Mouse (Mus musculus): ENCODE data around the gene Itpripl2. TPM values are rescaled to one million over a fixed set of nuclear protein-coding genes. Genes with fewer than 3 reads are reported as not detected.
A peak's percentile ranks its signal among the peaks of the same experiment; 100 is the strongest.

The Itpripl2 gene
- polyA plus RNA-seq, 1 experiment from 2014 or later: 2.5 TPM

DNA sequence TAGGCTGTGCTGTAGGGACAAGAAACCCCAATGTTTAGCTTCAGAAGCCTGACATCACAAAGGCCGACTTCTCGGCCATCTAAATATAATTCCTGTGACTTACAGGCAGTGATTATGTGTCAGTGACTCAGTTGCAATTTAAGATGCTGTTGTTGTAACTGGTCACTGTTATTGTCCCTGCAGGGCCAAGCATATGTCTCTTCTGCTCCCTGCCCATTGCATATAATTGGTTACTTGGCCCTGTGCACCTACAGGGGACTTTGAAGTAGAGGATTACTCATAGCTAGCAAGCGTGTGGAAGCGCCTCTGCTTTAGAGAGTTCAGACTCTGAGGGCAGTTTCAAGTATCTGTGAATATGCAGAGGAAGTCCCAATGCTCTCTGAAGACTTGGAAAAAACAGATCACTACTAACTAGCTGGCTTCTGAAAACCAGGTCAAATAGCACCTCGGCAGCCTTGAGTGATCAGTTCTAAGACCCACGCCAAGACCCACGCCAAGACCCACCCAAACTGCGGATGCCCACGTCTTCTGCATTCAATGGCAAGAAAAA lies 11.5 kb downstream of the Itpripl2 start:
- peaks cover 10% of the 10 kb centered on the region; the same call in 1 of the 2 replicates for H3K4me1 ChIP-seq (ENCODE audit: control insufficient read depth, insufficient read depth, low read length)
- H3K27ac ChIP-seq (ENCODE audit: low read depth, low read length): no peak overlapping the region
- WGBS: 84% methylated on average over 9 of the region's 9 CpGs
- no peak for ATAC-seq (ENCODE audit: low FRiP score, low TSS enrichment)
- H3K9ac ChIP-seq (ENCODE audit: low read depth, low read length): no peak overlapping the region
- H3K27me3 ChIP-seq (ENCODE audit: control insufficient read depth, insufficient read depth, low read length): no peaks in the 10 kb centered on the region
- H3K4me2 ChIP-seq (replicated peaks; ENCODE audit: low read depth, low read length): no peak overlapping the region
- no peak overlapping the region for H3K4me3 ChIP-seq (ENCODE audit: low read length)
- no peaks in the 10 kb centered on the region for H3K9me3 ChIP-seq (ENCODE audit: control insufficient read depth, low read length)
- H3K36me3 ChIP-seq (ENCODE audit: control insufficient read depth, insufficient read depth, low read length): no peaks in the 10 kb centered on the region; the same call in 1 of the 2 replicates

DNA sequence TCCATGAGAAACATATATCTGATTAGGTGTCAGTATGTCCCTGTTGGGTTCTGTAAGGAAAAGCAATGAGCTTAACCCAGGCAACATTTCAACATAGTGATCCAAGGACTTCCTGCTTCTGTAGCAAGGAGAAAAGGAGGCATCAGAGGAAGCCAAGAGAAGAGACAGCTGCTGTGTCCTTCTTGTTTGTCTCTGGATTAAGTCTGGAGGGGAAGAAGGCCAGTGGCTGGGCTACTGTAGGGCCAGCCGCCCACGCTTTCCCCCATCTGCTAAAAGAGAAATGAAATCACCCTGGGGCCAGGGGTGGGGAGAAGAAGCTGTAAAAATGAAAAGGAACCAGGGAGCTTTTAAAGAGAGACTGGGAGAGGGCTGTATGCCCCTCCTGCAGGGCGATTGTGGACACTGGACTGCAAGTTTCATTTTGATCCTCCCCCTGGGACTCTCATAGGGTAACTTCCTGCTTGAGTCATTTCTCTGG lies 12.9 kb downstream of the Itpripl2 start:
- Histone ChIP-seq H3K4me1 (ENCODE audit: control insufficient read depth, insufficient read depth, low read length) (peaks cover 10% of the 10 kb centered on the region; the same call in 1 of the 2 replicates), H3K36me3 (ENCODE audit: control insufficient read depth, insufficient read depth, low read length) (no peaks in the 10 kb centered on the region), H3K27me3 (ENCODE audit: control insufficient read depth, insufficient read depth, low read length) (no peaks in the 10 kb centered on the region), H3K9ac (ENCODE audit: low read depth, low read length) (no peak overlapping the region), H3K9me3 (ENCODE audit: control insufficient read depth, low read length) (no peaks in the 10 kb centered on the region), H3K4me3 (ENCODE audit: low read length) (no peak overlapping the region), H3K4me2 (replicated peaks; ENCODE audit: low read depth, low read length) (no peak overlapping the region), H3K27ac (ENCODE audit: low read depth, low read length) (peak overlapping the region; percentile 48; the same call in 1 of the 2 replicates)
- WGBS: 19% methylated on average over 3 of the region's 3 CpGs
- peak; percentile 73 for ATAC-seq (ENCODE audit: low FRiP score, low TSS enrichment)

DNA sequence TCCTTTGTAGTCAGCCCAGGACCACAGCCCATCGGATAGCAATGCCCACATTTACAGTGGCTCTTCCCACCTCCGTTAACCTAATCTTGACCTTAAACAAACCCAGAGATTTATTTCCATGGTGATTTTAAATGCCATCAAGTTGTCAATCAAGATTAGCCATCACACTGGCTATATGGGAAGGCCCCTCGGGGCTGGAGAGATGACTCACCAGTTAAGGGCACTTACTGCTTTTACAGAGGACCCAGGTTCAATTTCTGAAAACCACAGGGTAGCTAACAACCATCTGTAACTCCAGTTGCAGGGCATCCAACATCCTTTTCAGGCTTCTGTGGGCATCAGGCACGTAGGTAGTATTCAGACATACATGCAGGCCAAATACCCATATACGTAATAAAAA lies 15.3 kb downstream of the Itpripl2 start:
- H3K27ac ChIP-seq (ENCODE audit: low read depth, low read length): no peak overlapping the region
- no peaks in the 10 kb centered on the region for H3K9me3 ChIP-seq (ENCODE audit: control insufficient read depth, low read length)
- H3K4me3 ChIP-seq (ENCODE audit: low read length): no peak overlapping the region
- H3K36me3 ChIP-seq (ENCODE audit: control insufficient read depth, insufficient read depth, low read length): no peaks in the 10 kb centered on the region
- H3K4me2 ChIP-seq (replicated peaks; ENCODE audit: low read depth, low read length): no peak overlapping the region
- no peaks in the 10 kb centered on the region for H3K27me3 ChIP-seq (ENCODE audit: control insufficient read depth, insufficient read depth, low read length)
- H3K4me1 ChIP-seq (ENCODE audit: control insufficient read depth, insufficient read depth, low read length): peaks cover 10% of the 10 kb centered on the region; the same call in 1 of the 2 replicates
- ATAC-seq (ENCODE audit: low FRiP score, low TSS enrichment): no peak
- H3K9ac ChIP-seq (ENCODE audit: low read depth, low read length): no peak overlapping the region
- WGBS: 56% methylated on average over 5 of the region's 5 CpGs

DNA sequence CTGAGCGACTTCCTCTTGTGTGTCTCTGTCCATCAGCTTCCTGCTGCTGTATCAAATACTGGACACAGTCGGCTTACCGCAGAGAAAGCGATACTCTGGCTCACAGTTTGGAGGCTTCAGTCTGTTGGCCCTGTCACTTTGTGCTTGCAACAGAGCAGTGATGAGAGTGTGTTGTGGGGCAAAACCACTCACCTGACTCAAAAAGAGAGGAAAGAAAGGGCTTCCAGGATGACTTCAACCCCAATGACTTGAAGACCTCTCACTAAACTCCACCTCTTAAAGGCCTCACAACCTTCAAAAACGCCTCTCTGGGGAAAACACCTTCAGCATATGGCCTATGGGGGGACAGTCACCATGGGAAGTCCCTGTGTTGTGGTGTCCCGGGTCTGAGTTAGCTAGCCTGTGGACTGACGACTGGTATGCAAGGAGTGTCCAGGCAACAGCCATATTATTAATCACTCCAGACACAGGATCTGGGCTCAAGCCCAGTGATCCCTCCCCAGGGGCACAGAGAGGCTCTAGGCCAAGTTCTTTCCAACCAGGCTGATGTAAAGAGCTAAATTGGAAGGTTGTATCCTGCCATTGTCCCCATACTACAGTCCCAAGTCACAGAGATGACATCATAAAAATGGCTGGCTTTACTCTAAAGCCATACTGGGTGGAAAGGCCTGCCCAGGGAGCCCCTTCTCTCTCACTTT lies 16.6 kb downstream of the Itpripl2 start:
- no peak overlapping the region for H3K9ac ChIP-seq (ENCODE audit: low read depth, low read length)
- WGBS: 82% methylated on average over 7 of the region's 7 CpGs
- peaks cover 10% of the 10 kb centered on the region; the same call in 1 of the 2 replicates for H3K4me1 ChIP-seq (ENCODE audit: control insufficient read depth, insufficient read depth, low read length)
- no peak overlapping the region for H3K4me3 ChIP-seq (ENCODE audit: low read length)
- H3K9me3 ChIP-seq (ENCODE audit: control insufficient read depth, low read length): no peaks in the 10 kb centered on the region
- no peak overlapping the region for H3K27ac ChIP-seq (ENCODE audit: low read depth, low read length)
- H3K4me2 ChIP-seq (replicated peaks; ENCODE audit: low read depth, low read length): no peak overlapping the region
- H3K27me3 ChIP-seq (ENCODE audit: control insufficient read depth, insufficient read depth, low read length): no peaks in the 10 kb centered on the region
- ATAC-seq (ENCODE audit: low FRiP score, low TSS enrichment): peak; percentile 34; the same call in 1 of the 2 replicates
- H3K36me3 ChIP-seq (ENCODE audit: control insufficient read depth, insufficient read depth, low read length): no peaks in the 10 kb centered on the region

DNA sequence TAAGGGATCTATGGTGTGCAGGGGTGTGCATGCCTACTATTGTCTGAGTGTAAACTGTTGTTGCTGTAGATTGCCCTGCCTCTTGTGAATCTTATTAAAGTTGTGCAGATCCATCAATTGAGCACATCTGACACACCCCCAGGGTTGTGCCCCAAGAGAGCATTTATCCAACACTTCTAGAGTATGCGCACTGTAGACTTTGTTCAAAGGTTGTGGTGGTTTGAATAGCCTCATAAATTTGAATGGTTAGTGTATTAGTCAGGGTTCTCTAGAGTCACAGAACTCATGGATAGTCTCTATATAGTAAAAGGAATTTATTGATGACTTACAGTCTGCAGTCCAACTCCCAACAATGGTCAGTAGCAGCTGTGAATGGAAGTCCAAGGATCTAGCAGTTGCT lies 18.9 kb downstream of the Itpripl2 start:
- Histone ChIP-seq H3K9ac (ENCODE audit: low read depth, low read length) (no peak overlapping the region), H3K9me3 (ENCODE audit: control insufficient read depth, low read length) (no peaks in the 10 kb centered on the region), H3K4me3 (ENCODE audit: low read length) (no peak overlapping the region), H3K4me1 (ENCODE audit: control insufficient read depth, insufficient read depth, low read length) (no peaks in the 10 kb centered on the region), H3K36me3 (ENCODE audit: control insufficient read depth, insufficient read depth, low read length) (no peaks in the 10 kb centered on the region), H3K27me3 (ENCODE audit: control insufficient read depth, insufficient read depth, low read length) (no peaks in the 10 kb centered on the region), H3K27ac (ENCODE audit: low read depth, low read length) (no peak overlapping the region), H3K4me2 (replicated peaks; ENCODE audit: low read depth, low read length) (no peak overlapping the region)
- no peak for ATAC-seq (ENCODE audit: low FRiP score, low TSS enrichment)
- WGBS: 71% methylated on average over 1 of the region's 1 CpGs

DNA sequence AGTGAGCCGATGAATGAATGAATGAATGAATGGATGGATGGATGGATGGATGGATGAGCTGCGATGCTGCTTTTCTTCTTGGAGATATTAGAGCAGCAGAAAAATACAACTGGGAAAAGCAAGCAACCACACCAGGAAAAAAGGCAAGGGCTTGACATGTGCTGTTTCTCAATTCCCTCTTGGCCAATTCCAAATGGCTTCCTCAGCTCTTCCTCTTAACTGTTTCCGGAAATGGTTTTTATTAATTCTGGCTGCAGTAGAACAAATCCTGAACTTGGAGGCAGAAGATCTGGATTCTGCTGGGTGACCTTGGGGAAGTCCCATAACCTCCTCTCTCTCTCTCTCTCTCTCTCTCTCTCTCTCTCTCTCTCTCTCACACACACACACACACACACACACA lies 23.7 kb downstream of the Itpripl2 start:
- Histone ChIP-seq H3K4me2 (replicated peaks; ENCODE audit: low read depth, low read length) (no peak overlapping the region), H3K36me3 (ENCODE audit: control insufficient read depth, insufficient read depth, low read length) (no peaks in the 10 kb centered on the region), H3K9me3 (ENCODE audit: control insufficient read depth, low read length) (no peaks in the 10 kb centered on the region), H3K9ac (ENCODE audit: low read depth, low read length) (no peak overlapping the region), H3K27me3 (ENCODE audit: control insufficient read depth, insufficient read depth, low read length) (no peaks in the 10 kb centered on the region), H3K4me1 (ENCODE audit: control insufficient read depth, insufficient read depth, low read length) (peaks cover 5% of the 10 kb centered on the region; the same call in 1 of the 2 replicates), H3K27ac (ENCODE audit: low read depth, low read length) (no peak overlapping the region), H3K4me3 (ENCODE audit: low read length) (no peak overlapping the region)
- no peak for ATAC-seq (ENCODE audit: low FRiP score, low TSS enrichment)
- 92% methylated on average over 3 of the region's 3 CpGs for WGBS

DNA sequence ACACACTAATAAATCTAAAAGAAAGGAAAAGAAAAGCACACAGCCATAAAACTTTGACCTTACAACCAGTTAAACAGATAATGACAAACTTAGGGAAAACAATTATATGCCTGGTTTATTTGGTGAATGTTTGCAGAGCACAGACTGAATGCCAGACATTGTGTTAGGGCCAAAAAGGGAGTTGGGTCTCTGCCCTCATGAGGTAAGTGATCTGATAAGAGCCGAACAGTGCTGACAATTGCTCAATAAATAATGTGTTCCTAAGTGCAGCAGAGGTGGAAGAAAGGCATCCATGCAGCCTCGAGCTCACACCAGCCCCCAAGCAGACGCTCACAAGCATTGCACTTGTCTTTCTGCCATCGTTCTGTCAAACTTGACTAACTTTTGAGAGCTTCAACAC lies 27.3 kb downstream of the Itpripl2 start:
- no peaks in the 10 kb centered on the region for H3K9me3 ChIP-seq (ENCODE audit: control insufficient read depth, low read length)
- 20% methylated on average over 4 of the region's 4 CpGs for WGBS
- no peaks in the 10 kb centered on the region for H3K36me3 ChIP-seq (ENCODE audit: control insufficient read depth, insufficient read depth, low read length)
- H3K27ac ChIP-seq (ENCODE audit: low read depth, low read length): no peak overlapping the region
- H3K9ac ChIP-seq (ENCODE audit: low read depth, low read length): no peak overlapping the region
- no peaks in the 10 kb centered on the region for H3K27me3 ChIP-seq (ENCODE audit: control insufficient read depth, insufficient read depth, low read length)
- no peak overlapping the region for H3K4me3 ChIP-seq (ENCODE audit: low read length)
- H3K4me1 ChIP-seq (ENCODE audit: control insufficient read depth, insufficient read depth, low read length): peaks cover 5% of the 10 kb centered on the region
- no peak for ATAC-seq (ENCODE audit: low FRiP score, low TSS enrichment)
- no peak overlapping the region for H3K4me2 ChIP-seq (replicated peaks; ENCODE audit: low read depth, low read length)

DNA sequence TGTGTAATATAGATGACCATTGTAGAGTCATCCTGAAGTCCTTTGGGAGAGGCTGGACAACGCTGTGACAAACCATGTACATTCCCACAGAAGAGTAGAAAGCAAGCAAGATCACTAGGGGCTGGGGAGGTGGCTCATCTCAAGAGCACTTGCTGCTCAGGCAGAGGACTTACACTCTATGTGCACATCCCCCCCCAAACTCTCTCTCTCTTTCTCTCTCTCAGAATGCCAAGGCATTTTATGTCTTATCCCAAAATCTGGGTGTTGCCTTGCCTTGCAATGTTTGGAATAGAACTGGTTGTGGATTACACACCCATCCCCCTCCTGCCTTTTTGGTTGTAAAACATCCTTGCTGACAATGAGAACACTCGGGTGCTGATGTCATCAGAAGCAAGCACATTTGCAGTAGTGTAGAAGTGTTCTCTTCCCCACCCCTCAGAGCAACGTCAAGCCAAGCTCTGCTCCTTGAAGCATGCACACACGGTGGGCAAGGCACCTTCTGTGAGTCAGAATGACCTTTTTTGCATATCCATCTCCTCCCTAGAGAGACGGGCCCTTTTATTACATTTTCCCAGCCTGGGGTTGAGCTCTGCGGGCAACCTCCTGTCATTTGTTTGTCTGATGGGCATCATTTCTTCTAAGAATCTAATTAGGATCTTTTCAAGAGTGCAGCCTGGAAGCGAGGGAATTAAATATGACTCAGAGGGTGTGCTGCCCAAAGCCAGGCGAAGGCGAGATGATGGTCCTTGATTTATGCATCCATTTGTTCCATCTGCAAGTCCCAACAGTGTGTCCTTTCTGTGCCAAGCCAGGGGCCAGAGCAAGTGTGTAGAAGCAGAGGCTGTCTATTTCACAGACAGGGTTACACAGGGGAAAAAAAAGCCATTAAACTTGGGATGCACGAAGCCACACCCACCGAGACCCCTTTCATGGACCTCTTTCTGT lies 28.7 kb downstream of the Itpripl2 start:
- H3K36me3 ChIP-seq (ENCODE audit: control insufficient read depth, insufficient read depth, low read length): no peaks in the 10 kb centered on the region
- no peak overlapping the region for H3K27ac ChIP-seq (ENCODE audit: low read depth, low read length)
- no peaks in the 10 kb centered on the region for H3K27me3 ChIP-seq (ENCODE audit: control insufficient read depth, insufficient read depth, low read length)
- WGBS: 28% methylated on average over 11 of the region's 11 CpGs
- no peak overlapping the region for H3K9ac ChIP-seq (ENCODE audit: low read depth, low read length)
- no peaks in the 10 kb centered on the region for H3K9me3 ChIP-seq (ENCODE audit: control insufficient read depth, low read length)
- ATAC-seq (ENCODE audit: low FRiP score, low TSS enrichment): peak; percentile 50; the same call in 1 of the 2 replicates
- H3K4me3 ChIP-seq (ENCODE audit: low read length): no peak overlapping the region
- peaks cover 5% of the 10 kb centered on the region for H3K4me1 ChIP-seq (ENCODE audit: control insufficient read depth, insufficient read depth, low read length)
- no peak overlapping the region for H3K4me2 ChIP-seq (replicated peaks; ENCODE audit: low read depth, low read length)
